Mouse (Mus musculus) heart, postnatal 0 days (tissue): ENCODE results near the gene Alx3. TPM values are rescaled to one million over a fixed set of nuclear protein-coding genes. Genes with fewer than 3 reads are reported as not detected.

Source experiments
- ATAC-seq: fragments of 200-750 bp; cut with Nextera tagmentation; 2 replicates; pipeline ENCODE4 v1.8.0; 2017; ENCODE audit warnings: low read depth, moderate number of reproducible peaks, moderate library complexity; ENCODE audit not compliant: insufficient read depth
- DNase-seq: peaks from one replicate; pipeline ENCODE4 v3.0.0-alpha.2; 2016; ENCODE audit warnings: low spot score
- H3K27ac ChIP-seq: fragments of 300-500 bp; sonication (generic); 2 replicates; pipeline ENCODE4 v1.5.1; 2014; ENCODE audit warnings: low read depth, mild to moderate bottlenecking
- H3K27me3 ChIP-seq: fragments of 300-500 bp; sonication (generic); 2 replicates; pipeline ENCODE4 v1.6.1; 2014; ENCODE audit warnings: low read length, mixed read lengths; ENCODE audit not compliant: control insufficient read depth, insufficient read depth
- H3K36me3 ChIP-seq: fragments of 300-500 bp; sonication (generic); replicated peaks from 2 replicates; pipeline ENCODE4 v1.6.1; 2014; ENCODE audit warnings: low read length, mixed read lengths; ENCODE audit not compliant: control insufficient read depth, insufficient read depth
- H3K4me1 ChIP-seq: fragments of 300-500 bp; sonication (generic); 2 replicates; pipeline ENCODE4 v1.6.1; 2014; ENCODE audit warnings: antibody characterized with exemption; ENCODE audit not compliant: control insufficient read depth, insufficient read depth
- H3K4me2 ChIP-seq: fragments of 300-500 bp; sonication (generic); 2 replicates; pipeline ENCODE4 v1.6.1; 2014; ENCODE audit warnings: low read depth, mild to moderate bottlenecking, low read length, moderate library complexity
- H3K4me3 ChIP-seq: fragments of 300-500 bp; sonication (generic); 2 replicates; pipeline ENCODE4 v1.5.1; 2014; ENCODE audit warnings: low read depth, low read length
- H3K9ac ChIP-seq: fragments of 300-500 bp; sonication (generic); replicated peaks from 2 replicates; pipeline ENCODE4 v1.6.1; 2014; ENCODE audit warnings: low read depth, low read length, mixed read lengths
- H3K9me3 ChIP-seq: fragments of 300-500 bp; sonication (generic); replicated peaks from 2 replicates; pipeline ENCODE4 v1.6.1; 2016; ENCODE audit warnings: low read length; ENCODE audit not compliant: control insufficient read depth
- CTCF ChIP-seq: IDR thresholded peaks from 2 replicates; pipeline ENCODE4 v1.5.1; 2016; ENCODE audit warnings: antibody characterized with exemption, control low read depth, low read depth
- EP300 ChIP-seq: IDR thresholded peaks from 2 replicates; pipeline ENCODE4 v1.6.1; 2016; ENCODE audit warnings: antibody characterized with exemption, low read depth
- whole genome bisulfite sequencing: fragments of 180-500 bp; shearing (Covaris S2); extraction: QIAGEN DNeasy Blood & Tissue Kit; methylation state at CpG from one replicate; pipeline ENCODE4 v1.1.7; 2014; 5-methylcytosine and 5-hydroxymethylcytosine counted together
- polyA plus RNA-seq: library from polyadenylated mRNA; unstranded; fragments of >200 nt; fragmentation: Nextera tagmentation; extraction: Ambion mirVana; gene quantifications from 2 replicates; pipeline ENCODE4 v1.2.1, GENCODE M21; 2015
- total RNA-seq: library from RNA; depleted of rRNA; stranded (reverse); fragments of >200 nt; gene quantifications from 2 replicates; pipeline ENCODE4 v1.2.3, GENCODE M21; 2014; ENCODE audit warnings: low replicate concordance

The Alx3 gene
- total and polyA plus RNA-seq, 2 experiments from 2014 or later, result not detected

GRCm38 (mm10) chr3:107630682-107631522 is 36.1 kb downstream of the Alx3 start, which contains the start of gene Gm10961:
Gm10961 (plus strand) TSS chr3:107631322.
- Histone ChIP-seq H3K9me3 (no peaks in the 10 kb centered on the region), H3K36me3 (peaks cover 27% of the 10 kb centered on the region), H3K27ac (peak within 1 kb of the TSS; percentile 97), H3K4me2 (peak within 1 kb of the TSS; percentile 92), H3K9ac (peak within 1 kb of the TSS; percentile 98), H3K27me3 (no peaks in the 10 kb centered on the region), H3K4me1 (0 out of 2 replicates have a peak, but pooled peaks cover 10% of the 10 kb centered on the region), H3K4me3 (peak within 1 kb of the TSS; percentile 100)
- ATAC-seq, result peak; percentile 69
- WGBS, result 1% methylated on average over 48 of the region's 48 CpGs
- DNase-seq, result no peak
- TF ChIP-seq EP300 (no peak), CTCF (no peak)

GRCm38 (mm10) chr3:107631523-107631958 is 36.7 kb downstream of the Alx3 start, which contains the start of gene Strip1:
Strip1 (minus strand) TSS chr3:107631694.
- TF ChIP-seq EP300 (peak; percentile 82), CTCF (no peak)
- Histone ChIP-seq H3K4me1 (0 out of 2 replicates have a peak, but pooled peaks cover 10% of the 10 kb centered on the region), H3K4me3 (peak within 1 kb of the TSS; percentile 100), H3K36me3 (peaks cover 21% of the 10 kb centered on the region), H3K27me3 (no peaks in the 10 kb centered on the region), H3K27ac (peak within 1 kb of the TSS; percentile 97), H3K9me3 (no peaks in the 10 kb centered on the region), H3K4me2 (peak within 1 kb of the TSS; percentile 92), H3K9ac (peak within 1 kb of the TSS; percentile 98)
- ATAC-seq (peak; percentile 97), DNase-seq (peak; percentile 97)
- 0% methylated on average over 35 of the region's 35 CpGs for WGBS

- Histone ChIP-seq H3K4me1 (0 out of 2 replicates have a peak, but pooled peaks cover 10% of the 10 kb centered on the region), H3K4me2 (no peak overlapping the region), H3K9ac (no peak overlapping the region), H3K4me3 (no peak overlapping the region), H3K27me3 (no peaks in the 10 kb centered on the region), H3K9me3 (no peaks in the 10 kb centered on the region), H3K36me3 (peaks cover 8% of the 10 kb centered on the region), H3K27ac (no peak overlapping the region)
- TF ChIP-seq CTCF, result no peak
- no peak for TF ChIP-seq EP300
- WGBS, result 94% methylated on average over 4 of the region's 4 CpGs
- DNase-seq (no peak), ATAC-seq (no peak)
These were observed 38.0 kb downstream of the Alx3 start for GRCm38 (mm10) chr3:107632786-107633185.

- Histone ChIP-seq H3K4me1 (0 out of 2 replicates have a peak, but pooled peaks cover 10% of the 10 kb centered on the region), H3K9ac (no peak overlapping the region), H3K4me3 (no peak overlapping the region), H3K36me3 (peaks cover under 1% of the 10 kb centered on the region; the same call in 1 of the 2 replicates), H3K27ac (no peak overlapping the region), H3K27me3 (no peaks in the 10 kb centered on the region), H3K4me2 (no peak overlapping the region), H3K9me3 (no peaks in the 10 kb centered on the region)
- no peak for ATAC-seq
- no peak for DNase-seq
- 93% methylated on average over 9 of the region's 9 CpGs for WGBS
- TF ChIP-seq CTCF (no peak), EP300 (no peak)
These were observed 39.1 kb downstream of the Alx3 start for GRCm38 (mm10) chr3:107633906-107634305.

- ATAC-seq (no peak), DNase-seq (no peak)
- Histone ChIP-seq H3K9ac (no peak overlapping the region), H3K27ac (no peak overlapping the region), H3K36me3 (no peaks in the 10 kb centered on the region), H3K4me2 (no peak overlapping the region), H3K27me3 (no peaks in the 10 kb centered on the region), H3K9me3 (no peaks in the 10 kb centered on the region), H3K4me3 (no peak overlapping the region), H3K4me1 (0 out of 2 replicates have a peak, but pooled peaks cover under 1% of the 10 kb centered on the region)
- WGBS, result 36% methylated on average over 8 of the region's 8 CpGs
- TF ChIP-seq EP300 (no peak), CTCF (no peak)
These were observed 41.0 kb downstream of the Alx3 start for GRCm38 (mm10) chr3:107635836-107636235.
